Comparison of ENCODE assay signal across 9 mouse cellular contexts in the genomic region with DNA sequence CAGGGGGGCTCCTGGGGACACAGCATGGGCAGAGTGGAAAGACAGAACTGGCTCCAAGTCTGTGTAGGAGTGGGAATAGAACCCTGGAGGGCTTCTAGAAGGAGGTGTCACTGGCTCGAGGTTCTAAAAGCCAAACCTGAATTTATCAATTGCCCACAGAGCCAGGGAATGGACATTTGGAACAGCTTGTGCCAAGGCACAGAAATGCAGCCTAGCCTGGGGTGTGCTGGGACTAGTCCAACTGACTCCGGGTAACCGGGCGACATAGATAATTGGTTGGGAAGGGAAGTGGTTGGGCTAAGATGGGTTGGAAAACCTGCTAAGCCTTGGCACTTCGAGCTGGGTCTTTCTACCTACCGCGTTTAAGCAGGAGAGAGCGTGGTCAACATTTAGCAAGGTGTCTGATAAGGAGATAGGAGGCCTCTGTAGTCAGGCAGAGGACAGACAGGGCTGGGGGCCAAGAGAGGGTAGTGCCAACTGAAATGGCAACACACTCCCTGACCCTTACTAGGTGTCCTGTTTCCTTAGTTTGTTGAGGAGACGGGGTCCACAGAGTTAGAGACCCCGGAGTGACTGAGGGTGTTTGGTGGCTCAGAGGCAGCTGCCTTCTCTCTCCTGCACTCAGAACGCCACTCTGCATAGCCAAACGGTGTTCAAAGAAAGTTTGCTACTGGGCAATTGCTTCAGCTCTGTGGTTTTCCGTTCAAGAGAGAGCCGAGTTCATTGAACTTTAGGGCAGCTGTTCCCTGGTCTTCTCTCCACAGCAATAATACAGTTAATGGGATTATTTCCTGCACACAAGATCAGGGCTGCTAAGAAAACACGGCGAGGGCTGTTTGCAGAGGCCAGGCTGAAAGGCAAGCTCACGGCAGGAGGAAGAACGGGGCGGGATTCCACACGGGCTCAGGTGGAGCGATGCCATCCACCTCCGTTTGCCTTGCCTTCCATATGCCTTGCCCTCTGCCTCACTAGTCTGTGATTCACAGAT.
A peak's percentile ranks its signal among the peaks of the same experiment; 100 is the strongest.
DNase-seq lines count a peak whose midpoint lies in the region; ATAC-seq and TF ChIP-seq lines count a peak whose summit lies in the region.
"Had no signal": no experiment of that assay in that cellular context is flagged by ENCODE, and none has a peak within 500 bp of the region (broad histone marks: within the 10 kb centered on the region; RNA-seq: fewer than 3 reads in every experiment).

No protein-coding gene starts in this region.

- ATAC-seq in intestine, embryonic 16.5 days: peak; percentile 71
- no peak for ATAC-seq in CD4-positive, CD25-positive, alpha-beta regulatory T cell, adult 4 months

- peaks cover 6% of the 10 kb centered on the region; the same call in 1 of the 2 replicates for H3K9me3 ChIP-seq in heart, embryonic 10.5 days
- H3K9me3 ChIP-seq in intestine, embryonic 16.5 days (ENCODE audit: control insufficient read depth, low read length): no peaks in the 10 kb centered on the region
- H3K9me3 ChIP-seq in midbrain, embryonic 10.5 days (replicated peaks): no peaks in the 10 kb centered on the region

- WGBS in heart, embryonic 10.5 days: 50% methylated on average over 22 of the region's 22 CpGs
- WGBS in intestine, embryonic 16.5 days: 34% methylated on average over 22 of the region's 22 CpGs
- WGBS in midbrain, embryonic 10.5 days: 54% methylated on average over 22 of the region's 22 CpGs

- H3K27ac ChIP-seq in heart, embryonic 10.5 days: peak overlapping the region; percentile 33; the same call in 1 of the 2 replicates
- peak overlapping the region; percentile 55 for H3K27ac ChIP-seq in intestine, embryonic 16.5 days (ENCODE audit: low read length)
- peak overlapping the region; percentile 89 for H3K27ac ChIP-seq in midbrain, embryonic 10.5 days (replicated peaks)
- H3K27ac ChIP-seq in layer of hippocampus, adult 2 months: no peak overlapping the region
- H3K27ac ChIP-seq: heart, adult 2 months had no signal

- H3K4me3 ChIP-seq in heart, embryonic 10.5 days: no peak overlapping the region
- H3K4me3 ChIP-seq in intestine, embryonic 16.5 days (ENCODE audit: low read length): no peak overlapping the region
- peak overlapping the region; percentile 9; the same call in 1 of the 2 replicates for H3K4me3 ChIP-seq in midbrain, embryonic 10.5 days
- H3K4me3 ChIP-seq in layer of hippocampus, adult 2 months: no peak overlapping the region
- H3K4me3 ChIP-seq: heart, adult 2 months had no signal

- no peak for DNase-seq in heart, embryonic 10.5 days (ENCODE audit: low spot score)
- DNase-seq in heart, adult 8-10 months (ENCODE audit: low spot score): no peak
- peak; percentile 88 for DNase-seq in MN1 (ENCODE audit: low spot score)
- DNase-seq in midbrain, embryonic 10.5 days (ENCODE audit: low spot score): no peak
- DNase-seq in layer of hippocampus, adult 2 months (ENCODE audit: low spot score in 2 of 2): no peak
- no peak for DNase-seq in urinary bladder, adult 18-20 months (ENCODE audit: low spot score in 2 of 2)
- DNase-seq: heart, adult 2 months had no signal

- TF ChIP-seq CTCF in layer of hippocampus, adult 2 months (conservative IDR thresholded peaks at IDR 0.05): no peak

- H3K4me1 ChIP-seq in heart, embryonic 10.5 days: peaks cover 63% of the 10 kb centered on the region
- H3K4me1 ChIP-seq in intestine, embryonic 16.5 days (ENCODE audit: control insufficient read depth, insufficient read depth, low read length): peaks cover 67% of the 10 kb centered on the region
- H3K4me1 ChIP-seq in midbrain, embryonic 10.5 days: peaks cover 68% of the 10 kb centered on the region

- peak overlapping the region; percentile 42 for H3K9ac ChIP-seq in intestine, embryonic 16.5 days (ENCODE audit: low read depth, low read length)

- peak overlapping the region; percentile 37 for H3K4me2 ChIP-seq in intestine, embryonic 16.5 days (ENCODE audit: low read depth, low read length)

- peaks cover 57% of the 10 kb centered on the region for H3K27me3 ChIP-seq in heart, embryonic 10.5 days (ENCODE audit: insufficient read depth, poor library complexity, severe bottlenecking)
- no peaks in the 10 kb centered on the region for H3K27me3 ChIP-seq in intestine, embryonic 16.5 days (replicated peaks; ENCODE audit: control insufficient read depth, insufficient read depth, low read length)
- H3K27me3 ChIP-seq in midbrain, embryonic 10.5 days (ENCODE audit: low read depth, poor library complexity, severe bottlenecking): peaks cover 62% of the 10 kb centered on the region

- no peaks in the 10 kb centered on the region for H3K36me3 ChIP-seq in heart, embryonic 10.5 days
- H3K36me3 ChIP-seq in intestine, embryonic 16.5 days (ENCODE audit: control insufficient read depth, insufficient read depth, low read length): no peaks in the 10 kb centered on the region
- no peaks in the 10 kb centered on the region for H3K36me3 ChIP-seq in midbrain, embryonic 10.5 days
